Mouse (Mus musculus): ENCODE results near the gene C77080. TPM values are rescaled to one million over a fixed set of nuclear protein-coding genes. Genes with fewer than 3 reads are reported as not detected.

C77080 gene
- polyA plus RNA-seq, 1 experiment, result 39.3 TPM

DNA sequence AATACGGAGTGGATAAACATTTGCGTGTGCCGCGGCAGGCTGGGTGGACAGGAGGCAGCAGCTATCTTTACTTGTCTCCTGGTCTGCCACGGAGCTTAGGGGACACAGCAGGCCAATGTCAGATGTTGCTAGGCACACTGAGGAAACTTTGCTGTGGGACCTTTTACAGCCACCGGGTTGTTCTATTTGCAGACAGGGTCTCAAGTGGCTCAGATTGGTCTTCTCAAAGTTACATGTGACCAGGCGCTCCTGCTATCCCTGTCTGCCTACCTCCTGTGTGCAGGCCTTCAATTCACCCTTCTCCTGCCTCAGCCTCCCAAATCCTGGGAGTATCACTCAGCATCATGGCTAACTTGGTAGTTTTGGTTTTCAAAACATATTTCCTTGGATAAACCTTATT, 34.9 kb upstream of the C77080 start:
- no peak overlapping the region for H3K27ac ChIP-seq (ENCODE audit: insufficient read depth, low read depth, low read length)
- no peaks in the 10 kb centered on the region for H3K36me3 ChIP-seq (ENCODE audit: control insufficient read depth, insufficient read depth, low read length)
- no peak for TF ChIP-seq POLR2A (IDR thresholded peaks at IDR 0.05; ENCODE audit: low read depth, low read length)
- TF ChIP-seq CTCF (conservative IDR thresholded peaks at IDR 0.05; ENCODE audit: insufficient read depth, insufficient read length, low read depth, low read length), result no peak
- no peaks in the 10 kb centered on the region for H3K27me3 ChIP-seq (replicated peaks; ENCODE audit: control insufficient read depth, insufficient read depth, low read length)
- no peak for DNase-seq
- H3K4me3 ChIP-seq (ENCODE audit: insufficient read depth, low read depth, low read length), result no peak overlapping the region
- H3K4me1 ChIP-seq (ENCODE audit: control insufficient read depth, insufficient read depth, low read length), result no peaks in the 10 kb centered on the region
- WGBS, result 91% methylated on average over 7 of the region's 7 CpGs

DNA sequence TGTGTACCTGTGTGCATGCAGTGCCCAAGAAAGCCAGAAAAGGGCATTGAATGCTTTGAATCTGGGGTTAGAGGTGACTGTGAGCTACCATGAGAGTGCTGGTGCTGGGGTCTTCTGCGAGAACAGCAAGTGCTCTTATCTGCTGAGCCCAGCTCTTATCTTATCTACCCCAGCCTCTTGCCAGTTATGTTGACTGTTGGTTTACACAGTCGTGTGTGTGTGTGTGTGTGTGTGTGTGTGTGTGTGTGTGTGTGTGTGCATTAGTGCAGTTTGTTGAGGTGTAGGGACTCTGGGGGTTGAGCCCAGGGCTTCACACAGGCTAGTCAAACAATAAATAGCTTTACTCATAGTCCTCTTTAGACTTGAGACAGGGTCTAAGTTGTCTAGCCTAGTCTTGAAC, 34.0 kb upstream of the C77080 start:
- no peak overlapping the region for H3K4me3 ChIP-seq (ENCODE audit: insufficient read depth, low read depth, low read length)
- no peaks in the 10 kb centered on the region for H3K27me3 ChIP-seq (replicated peaks; ENCODE audit: control insufficient read depth, insufficient read depth, low read length)
- H3K4me1 ChIP-seq (ENCODE audit: control insufficient read depth, insufficient read depth, low read length), result no peaks in the 10 kb centered on the region
- TF ChIP-seq CTCF (conservative IDR thresholded peaks at IDR 0.05; ENCODE audit: insufficient read depth, insufficient read length, low read depth, low read length) (no peak), POLR2A (IDR thresholded peaks at IDR 0.05; ENCODE audit: low read depth, low read length) (no peak)
- DNase-seq, result no peak
- H3K27ac ChIP-seq (ENCODE audit: insufficient read depth, low read depth, low read length), result no peak overlapping the region
- H3K36me3 ChIP-seq (ENCODE audit: control insufficient read depth, insufficient read depth, low read length), result no peaks in the 10 kb centered on the region
- 80% methylated on average over 2 of the region's 2 CpGs for WGBS

DNA sequence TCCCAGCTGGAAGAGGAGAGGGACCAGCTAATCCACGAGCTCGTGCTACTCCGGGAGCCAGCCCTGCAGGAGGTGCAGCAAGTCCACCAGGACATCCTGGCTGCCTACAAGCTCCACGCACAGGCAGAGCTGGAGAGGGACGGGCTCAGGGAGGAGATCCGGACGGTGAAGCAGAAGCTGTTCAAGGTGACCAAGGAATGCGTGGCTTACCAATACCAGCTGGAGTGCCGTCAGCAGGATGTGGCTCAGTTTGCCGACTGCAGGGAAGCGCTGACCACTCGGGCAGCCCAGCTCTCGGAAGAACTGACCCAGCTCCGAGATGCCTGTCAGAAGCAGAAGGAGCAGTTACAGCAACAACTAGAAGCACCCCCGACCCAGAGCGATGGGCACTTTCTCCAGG, 32.5 kb upstream of the C77080 start:
- no peaks in the 10 kb centered on the region for H3K4me1 ChIP-seq (ENCODE audit: control insufficient read depth, insufficient read depth, low read length)
- H3K27me3 ChIP-seq (replicated peaks; ENCODE audit: control insufficient read depth, insufficient read depth, low read length), result no peaks in the 10 kb centered on the region
- 45% methylated on average over 16 of the region's 16 CpGs for WGBS
- TF ChIP-seq CTCF (conservative IDR thresholded peaks at IDR 0.05; ENCODE audit: insufficient read depth, insufficient read length, low read depth, low read length) (no peak), POLR2A (IDR thresholded peaks at IDR 0.05; ENCODE audit: low read depth, low read length) (no peak)
- no peak for DNase-seq
- H3K27ac ChIP-seq (ENCODE audit: insufficient read depth, low read depth, low read length), result no peak overlapping the region
- H3K4me3 ChIP-seq (ENCODE audit: insufficient read depth, low read depth, low read length), result no peak overlapping the region
- no peaks in the 10 kb centered on the region for H3K36me3 ChIP-seq (ENCODE audit: control insufficient read depth, insufficient read depth, low read length)

DNA sequence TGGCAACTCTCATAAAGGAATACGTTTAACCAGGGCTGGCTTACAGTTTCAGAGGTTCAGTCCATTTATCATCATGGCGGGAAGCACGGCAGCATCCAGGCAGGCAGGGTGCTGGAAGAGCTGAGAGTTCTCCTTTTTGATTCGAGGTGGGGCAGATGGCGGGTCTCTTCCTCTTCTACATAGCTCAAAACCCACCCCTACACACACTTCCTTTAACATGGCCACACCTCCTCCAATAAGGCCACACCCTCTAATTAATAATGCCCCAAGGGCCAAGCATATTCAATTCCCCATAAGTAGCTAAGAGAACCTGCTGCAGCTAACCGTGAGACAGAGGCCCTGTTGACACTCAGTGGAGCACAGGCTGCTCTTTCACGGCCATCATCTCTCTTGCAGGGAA, 31.6 kb upstream of the C77080 start:
- TF ChIP-seq POLR2A (IDR thresholded peaks at IDR 0.05; ENCODE audit: low read depth, low read length), result no peak
- TF ChIP-seq CTCF (conservative IDR thresholded peaks at IDR 0.05; ENCODE audit: insufficient read depth, insufficient read length, low read depth, low read length), result no peak
- Histone ChIP-seq H3K27me3 (replicated peaks; ENCODE audit: control insufficient read depth, insufficient read depth, low read length) (no peaks in the 10 kb centered on the region), H3K4me1 (ENCODE audit: control insufficient read depth, insufficient read depth, low read length) (no peaks in the 10 kb centered on the region), H3K4me3 (ENCODE audit: insufficient read depth, low read depth, low read length) (no peak overlapping the region), H3K36me3 (ENCODE audit: control insufficient read depth, insufficient read depth, low read length) (no peaks in the 10 kb centered on the region), H3K27ac (ENCODE audit: insufficient read depth, low read depth, low read length) (no peak overlapping the region)
- no peak for DNase-seq
- 76% methylated on average over 7 of the region's 7 CpGs for WGBS

DNA sequence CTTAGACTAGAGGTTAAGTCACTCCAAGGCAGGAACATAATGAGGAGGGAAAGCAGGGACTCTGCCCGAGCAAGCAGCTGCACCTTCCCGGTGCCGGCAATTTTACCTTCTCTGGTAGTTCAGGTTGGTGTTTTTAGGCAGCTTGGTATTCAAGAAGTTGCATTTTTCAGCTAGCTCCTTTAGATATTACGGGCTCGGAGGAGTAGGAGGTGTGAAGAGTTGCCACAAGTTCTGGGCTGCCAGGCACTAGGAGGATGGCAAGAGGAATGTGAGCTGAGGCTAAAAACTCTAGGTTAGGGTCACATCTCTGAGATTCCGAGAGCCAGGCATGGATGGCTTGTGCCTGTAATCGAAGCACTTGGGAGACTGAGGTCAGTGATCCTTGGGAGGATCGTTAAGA, 28.5 kb upstream of the C77080 start:
- TF ChIP-seq POLR2A (IDR thresholded peaks at IDR 0.05; ENCODE audit: low read depth, low read length), result no peak
- no peak for TF ChIP-seq CTCF (conservative IDR thresholded peaks at IDR 0.05; ENCODE audit: insufficient read depth, insufficient read length, low read depth, low read length)
- no peak overlapping the region for H3K27ac ChIP-seq (ENCODE audit: insufficient read depth, low read depth, low read length)
- DNase-seq, result no peak
- WGBS, result 85% methylated on average over 8 of the region's 8 CpGs
- no peaks in the 10 kb centered on the region for H3K36me3 ChIP-seq (ENCODE audit: control insufficient read depth, insufficient read depth, low read length)
- H3K27me3 ChIP-seq (replicated peaks; ENCODE audit: control insufficient read depth, insufficient read depth, low read length), result no peaks in the 10 kb centered on the region
- no peaks in the 10 kb centered on the region; the same call in 1 of the 2 replicates for H3K4me1 ChIP-seq (ENCODE audit: control insufficient read depth, insufficient read depth, low read length)
- no peak overlapping the region for H3K4me3 ChIP-seq (ENCODE audit: insufficient read depth, low read depth, low read length)

DNA sequence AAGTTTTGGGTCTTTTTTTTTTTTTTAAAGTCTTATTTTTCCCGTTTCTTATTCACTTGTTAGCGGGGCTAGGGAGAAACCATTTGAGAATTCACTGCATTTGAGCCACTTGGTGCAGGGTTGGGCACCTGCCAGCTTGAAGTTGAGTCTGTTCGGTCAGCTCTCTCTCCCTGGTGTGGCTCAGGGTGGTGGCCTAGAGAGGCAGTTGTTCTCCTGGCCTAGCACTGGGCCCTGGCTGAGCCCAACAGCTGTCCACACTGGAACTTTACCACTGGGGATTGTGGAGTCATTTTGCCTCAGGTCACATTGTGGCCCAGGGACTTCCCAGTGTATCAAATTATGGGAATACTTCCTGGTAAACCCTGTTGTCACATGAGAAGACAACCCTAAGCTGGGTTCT, 26.9 kb upstream of the C77080 start:
- H3K4me1 ChIP-seq (ENCODE audit: control insufficient read depth, insufficient read depth, low read length), result no peaks in the 10 kb centered on the region; the same call in 1 of the 2 replicates
- H3K36me3 ChIP-seq (ENCODE audit: control insufficient read depth, insufficient read depth, low read length), result no peaks in the 10 kb centered on the region
- no peak overlapping the region for H3K27ac ChIP-seq (ENCODE audit: insufficient read depth, low read depth, low read length)
- no peak for DNase-seq
- 38% methylated on average over 3 of the region's 3 CpGs for WGBS
- no peak overlapping the region for H3K4me3 ChIP-seq (ENCODE audit: insufficient read depth, low read depth, low read length)
- no peak for TF ChIP-seq POLR2A (IDR thresholded peaks at IDR 0.05; ENCODE audit: low read depth, low read length)
- TF ChIP-seq CTCF (conservative IDR thresholded peaks at IDR 0.05; ENCODE audit: insufficient read depth, insufficient read length, low read depth, low read length), result no peak
- no peaks in the 10 kb centered on the region for H3K27me3 ChIP-seq (replicated peaks; ENCODE audit: control insufficient read depth, insufficient read depth, low read length)

DNA sequence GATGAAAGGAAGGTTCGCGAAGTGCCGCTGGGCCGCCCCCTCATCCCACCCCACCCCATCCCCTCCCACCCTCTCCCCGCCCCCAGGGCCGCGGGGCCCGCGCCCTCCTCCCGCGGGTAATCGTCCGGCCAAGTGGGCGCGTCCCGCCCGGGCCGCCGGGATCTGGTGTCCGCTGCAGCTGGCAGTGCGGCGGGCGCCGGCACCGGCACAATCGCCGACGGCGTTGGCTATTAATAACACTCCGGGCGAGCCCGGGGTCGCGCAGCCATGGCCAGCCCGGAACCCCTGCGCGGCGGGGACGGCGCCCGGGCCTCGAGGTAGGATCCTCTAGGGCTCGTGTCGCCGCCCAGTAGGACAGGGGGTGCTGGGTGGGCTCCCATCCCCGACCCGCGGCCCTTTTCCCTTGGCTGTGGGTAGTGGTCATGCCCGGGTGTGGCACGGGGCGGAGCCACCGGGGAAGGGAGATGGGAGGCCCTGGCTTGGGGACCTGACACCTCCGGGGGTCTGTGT, 26.3 kb upstream of the C77080 start, which contains the start of gene Sync:
Gene Sync, plus strand, starts transcription at position 146 of the 510 bp plus-strand sequence.
- DNase-seq, result no peak
- 2% methylated on average over 52 of the region's 53 CpGs for WGBS
- peak within 1 kb of the TSS; percentile 41 for H3K4me3 ChIP-seq (ENCODE audit: insufficient read depth, low read depth, low read length)
- no peaks in the 10 kb centered on the region; the same call in 1 of the 2 replicates for H3K4me1 ChIP-seq (ENCODE audit: control insufficient read depth, insufficient read depth, low read length)
- H3K36me3 ChIP-seq (ENCODE audit: control insufficient read depth, insufficient read depth, low read length), result no peaks in the 10 kb centered on the region
- H3K27ac ChIP-seq (ENCODE audit: insufficient read depth, low read depth, low read length), result no peak within 1 kb of the TSS
- H3K27me3 ChIP-seq (replicated peaks; ENCODE audit: control insufficient read depth, insufficient read depth, low read length), result no peaks in the 10 kb centered on the region
- TF ChIP-seq POLR2A (IDR thresholded peaks at IDR 0.05; ENCODE audit: low read depth, low read length), result no peak
- no peak for TF ChIP-seq CTCF (conservative IDR thresholded peaks at IDR 0.05; ENCODE audit: insufficient read depth, insufficient read length, low read depth, low read length)
